Mouse (Mus musculus): ENCODE results near the gene Lamc3. TPM values are rescaled to one million over a fixed set of nuclear protein-coding genes. Genes with fewer than 3 reads are reported as not detected.

Lamc3 gene
- polyA plus RNA-seq, 2 experiments = 0.02 TPM; not detected in 1

GRCm38 (mm10) chr2:31865794-31866193 is 21.3 kb upstream of the Lamc3 start:
- DNase-seq (ENCODE audit: low read depth in 3 of 3, low spot score in 3 of 3) (no peak), ATAC-seq (ENCODE audit: insufficient read depth) (no peak)
- Histone ChIP-seq H3K4me2 (ENCODE audit: low read depth) (no peak overlapping the region), H3K9ac (replicated peaks) (no peak overlapping the region), H3K27ac (no peak overlapping the region), H3K27me3 (ENCODE audit: control insufficient read depth, insufficient read depth, low read length) (no peaks in the 10 kb centered on the region), H3K4me1 (replicated peaks; ENCODE audit: control insufficient read depth in 2 of 2, insufficient read depth in 2 of 2, low read length in 1 of 2) (no peaks in the 10 kb centered on the region), H3K4me3 (ENCODE audit: insufficient read depth in 1 of 2, low read depth in 2 of 2, low read length in 2 of 2) (no peak overlapping the region), H3K36me3 (replicated peaks; ENCODE audit: control insufficient read depth, insufficient read depth, low read depth) (no peaks in the 10 kb centered on the region), H3K9me3 (ENCODE audit: control insufficient read depth, low read length) (no peaks in the 10 kb centered on the region)
- TF ChIP-seq CTCF (IDR thresholded peaks at IDR 0.05; ENCODE audit: low read depth) = no peak
- no peak for TF ChIP-seq EP300 (IDR thresholded peaks at IDR 0.05; ENCODE audit: low read depth)
- WGBS (ENCODE audit: insufficient replicate concordance) = 48% methylated on average over 2 of the region's 2 CpGs

- H3K4me1 ChIP-seq (replicated peaks; ENCODE audit: control insufficient read depth in 2 of 2, insufficient read depth in 2 of 2, low read length in 1 of 2) = no peaks in the 10 kb centered on the region
- 68% methylated on average over 8 of the region's 8 CpGs for WGBS (ENCODE audit: insufficient replicate concordance)
- H3K36me3 ChIP-seq (replicated peaks; ENCODE audit: control insufficient read depth, insufficient read depth, low read depth) = no peaks in the 10 kb centered on the region
- no peak overlapping the region for H3K9ac ChIP-seq (replicated peaks)
- DNase-seq (ENCODE audit: low read depth in 3 of 3, low spot score in 3 of 3) (no peak), ATAC-seq (ENCODE audit: insufficient read depth) (no peak)
- no peak overlapping the region for H3K4me3 ChIP-seq (ENCODE audit: insufficient read depth in 1 of 2, low read depth in 2 of 2, low read length in 2 of 2)
- H3K27ac ChIP-seq = no peak overlapping the region
- no peaks in the 10 kb centered on the region for H3K9me3 ChIP-seq (ENCODE audit: control insufficient read depth, low read length)
- H3K4me2 ChIP-seq (ENCODE audit: low read depth) = no peak overlapping the region
- H3K27me3 ChIP-seq (ENCODE audit: control insufficient read depth, insufficient read depth, low read length) = no peaks in the 10 kb centered on the region
- TF ChIP-seq CTCF (IDR thresholded peaks at IDR 0.05; ENCODE audit: low read depth) (no peak), EP300 (IDR thresholded peaks at IDR 0.05; ENCODE audit: low read depth) (no peak)
Observed at GRCm38 (mm10) chr2:31867773-31868537, 19.1 kb upstream of the Lamc3 start.

GRCm38 (mm10) chr2:31868538-31869164 is 18.4 kb upstream of the Lamc3 start:
- no peaks in the 10 kb centered on the region for H3K4me1 ChIP-seq (replicated peaks; ENCODE audit: control insufficient read depth in 2 of 2, insufficient read depth in 2 of 2, low read length in 1 of 2)
- 52% methylated on average over 10 of the region's 10 CpGs for WGBS (ENCODE audit: insufficient replicate concordance)
- H3K9me3 ChIP-seq (ENCODE audit: control insufficient read depth, low read length) = no peaks in the 10 kb centered on the region
- no peak overlapping the region for H3K4me3 ChIP-seq (ENCODE audit: insufficient read depth in 1 of 2, low read depth in 2 of 2, low read length in 2 of 2)
- no peaks in the 10 kb centered on the region for H3K36me3 ChIP-seq (replicated peaks; ENCODE audit: control insufficient read depth, insufficient read depth, low read depth)
- DNase-seq (ENCODE audit: low read depth in 3 of 3, low spot score in 3 of 3) (no peak), ATAC-seq (ENCODE audit: insufficient read depth) (no peak)
- H3K9ac ChIP-seq (replicated peaks) = no peak overlapping the region
- H3K27ac ChIP-seq = no peak overlapping the region
- H3K27me3 ChIP-seq (ENCODE audit: control insufficient read depth, insufficient read depth, low read length) = no peaks in the 10 kb centered on the region
- TF ChIP-seq CTCF (IDR thresholded peaks at IDR 0.05; ENCODE audit: low read depth) (no peak), EP300 (IDR thresholded peaks at IDR 0.05; ENCODE audit: low read depth) (no peak)
- H3K4me2 ChIP-seq (ENCODE audit: low read depth) = no peak overlapping the region

GRCm38 (mm10) chr2:31869692-31870091 is 17.4 kb upstream of the Lamc3 start:
- H3K27ac ChIP-seq = no peak overlapping the region
- no peak overlapping the region for H3K4me3 ChIP-seq (ENCODE audit: insufficient read depth in 1 of 2, low read depth in 2 of 2, low read length in 2 of 2)
- DNase-seq (ENCODE audit: low read depth in 3 of 3, low spot score in 3 of 3) = no peak
- H3K36me3 ChIP-seq (replicated peaks; ENCODE audit: control insufficient read depth, insufficient read depth, low read depth) = no peaks in the 10 kb centered on the region
- no peak overlapping the region for H3K4me2 ChIP-seq (ENCODE audit: low read depth)
- no peak for ATAC-seq (ENCODE audit: insufficient read depth)
- no peaks in the 10 kb centered on the region for H3K9me3 ChIP-seq (ENCODE audit: control insufficient read depth, low read length)
- H3K4me1 ChIP-seq (replicated peaks; ENCODE audit: control insufficient read depth in 2 of 2, insufficient read depth in 2 of 2, low read length in 1 of 2) = no peaks in the 10 kb centered on the region
- no peak overlapping the region for H3K9ac ChIP-seq (replicated peaks)
- H3K27me3 ChIP-seq (ENCODE audit: control insufficient read depth, insufficient read depth, low read length) = no peaks in the 10 kb centered on the region
- TF ChIP-seq CTCF (IDR thresholded peaks at IDR 0.05; ENCODE audit: low read depth) (no peak), EP300 (IDR thresholded peaks at IDR 0.05; ENCODE audit: low read depth) (no peak)
- 75% methylated on average over 5 of the region's 5 CpGs for WGBS (ENCODE audit: insufficient replicate concordance)

GRCm38 (mm10) chr2:31870683-31871082 is 16.4 kb upstream of the Lamc3 start:
- ATAC-seq (ENCODE audit: insufficient read depth) (no peak), DNase-seq (ENCODE audit: low read depth in 3 of 3, low spot score in 3 of 3) (no peak)
- Histone ChIP-seq H3K4me1 (replicated peaks; ENCODE audit: control insufficient read depth in 2 of 2, insufficient read depth in 2 of 2, low read length in 1 of 2) (no peaks in the 10 kb centered on the region), H3K27ac (no peak overlapping the region), H3K4me2 (ENCODE audit: low read depth) (no peak overlapping the region), H3K4me3 (ENCODE audit: insufficient read depth in 1 of 2, low read depth in 2 of 2, low read length in 2 of 2) (no peak overlapping the region), H3K36me3 (replicated peaks; ENCODE audit: control insufficient read depth, insufficient read depth, low read depth) (no peaks in the 10 kb centered on the region), H3K9ac (replicated peaks) (no peak overlapping the region), H3K9me3 (ENCODE audit: control insufficient read depth, low read length) (no peaks in the 10 kb centered on the region), H3K27me3 (ENCODE audit: control insufficient read depth, insufficient read depth, low read length) (no peaks in the 10 kb centered on the region)
- TF ChIP-seq CTCF (IDR thresholded peaks at IDR 0.05; ENCODE audit: low read depth) = no peak
- TF ChIP-seq EP300 (IDR thresholded peaks at IDR 0.05; ENCODE audit: low read depth) = no peak
- 48% methylated on average over 3 of the region's 3 CpGs for WGBS (ENCODE audit: insufficient replicate concordance)
